Mouse (Mus musculus) small intestine, adult 2 months (tissue): ENCODE measurements at regions not wholly inside any gene's neighbourhood (a gene's known extent, or its start where the extent isn't known, plus 50 kb on each side); places are given as distances from the start of the nearest gene placed in this dataset.

ENCODE experiments used
- CTCF ChIP-seq: fragments of 200-500 bp; IDR thresholded peaks from 2 replicates; pipeline ENCODE4 v1.5.1; 2012; ENCODE audit warnings: low read depth, mild to moderate bottlenecking, control low read depth, inconsistent platforms, low read length, moderate library complexity, mixed read lengths; ENCODE audit not compliant: insufficient replicate concordance, insufficient read length; ENCODE audit errors: extremely low read depth
- POLR2A ChIP-seq: fragments of 200-500 bp; IDR thresholded peaks from 2 replicates; pipeline ENCODE4 v1.6.1; 2012; ENCODE audit warnings: low read depth, mild to moderate bottlenecking, control low read depth, inconsistent platforms, low read length, moderate library complexity

DNA sequence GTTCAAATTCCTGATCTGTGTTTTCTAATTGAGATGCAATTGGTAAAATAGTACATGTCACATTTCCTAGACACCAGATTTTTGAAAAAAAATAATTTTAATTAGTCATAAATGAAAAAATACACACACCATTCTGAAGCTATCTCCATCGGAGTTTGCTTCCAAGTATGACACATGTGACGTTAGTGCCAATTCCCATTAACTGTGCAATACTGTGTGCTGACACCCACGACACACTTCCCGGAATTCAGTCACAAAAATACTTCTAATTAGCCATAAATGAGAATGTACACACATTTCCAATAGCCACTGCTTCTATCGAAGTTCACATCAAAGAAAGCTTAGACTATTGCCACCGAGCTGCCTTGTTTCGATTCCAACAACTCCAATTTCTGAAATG lies 258.5 kb upstream of the G2e3 start:
- no peak for TF ChIP-seq POLR2A
- no peak for TF ChIP-seq CTCF
